Mouse (Mus musculus) megakaryocyte progenitor cell, adult 5-6 weeks (primary cell): Measurements from ENCODE around the gene Nlrp14. TPM values are rescaled to one million over a fixed set of nuclear protein-coding genes. Genes with fewer than 3 reads are reported as not detected.
"Not testable (repeated sequence)": the region's sequence is repeated elsewhere in the genome, so short reads cannot be mapped to it uniquely, and the experiment has no call there.

ENCODE experiments used
- ATAC-seq: replicated peaks from 2 replicates; pipeline ENCODE4 v1.8.0; 2016; ENCODE audit warnings: mild to moderate bottlenecking, moderate TSS enrichment, inconsistent platforms; ENCODE audit not compliant: poor library complexity
- total RNA-seq, 2 experiments: library from RNA; stranded (forward) in 1 of 2; stranded (reverse) in 1 of 2; fragments of 157-497, 149-512 nt in 1 of 2; fragments of 200-1000 nt in 1 of 2; gene quantifications; 2 replicates each; pipeline versions ENCODE4 v1.2.3 to v1.2.4; 2015 to 2017

Gene Nlrp14
- total RNA-seq (2015) (not detected in 2 replicates), total RNA-seq (2017) (not detected in 2 replicates)

DNA sequence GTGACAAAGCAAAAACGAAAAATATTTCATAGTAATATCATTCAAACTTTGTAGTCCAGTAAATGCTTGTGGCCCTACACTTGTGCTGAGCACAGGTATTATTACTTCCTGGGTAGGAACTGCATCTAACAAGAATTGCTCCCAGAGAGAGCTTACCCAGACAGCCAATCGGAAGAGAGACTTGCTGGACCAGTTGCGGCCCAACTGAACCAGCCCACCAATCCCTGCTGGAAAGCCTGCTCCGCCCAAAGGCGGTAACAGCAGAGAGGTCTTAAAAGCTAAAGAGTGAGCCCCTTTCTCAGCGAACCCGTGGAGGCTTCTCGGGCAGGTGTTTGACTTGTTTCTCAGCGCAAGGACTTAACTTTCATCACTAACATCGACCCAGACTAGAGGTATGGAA, at the start of gene Nlrp14:
TSS of gene Nlrp14 (plus strand) at position 301 of the 400 bp plus-strand sequence.
- no peak for ATAC-seq

DNA sequence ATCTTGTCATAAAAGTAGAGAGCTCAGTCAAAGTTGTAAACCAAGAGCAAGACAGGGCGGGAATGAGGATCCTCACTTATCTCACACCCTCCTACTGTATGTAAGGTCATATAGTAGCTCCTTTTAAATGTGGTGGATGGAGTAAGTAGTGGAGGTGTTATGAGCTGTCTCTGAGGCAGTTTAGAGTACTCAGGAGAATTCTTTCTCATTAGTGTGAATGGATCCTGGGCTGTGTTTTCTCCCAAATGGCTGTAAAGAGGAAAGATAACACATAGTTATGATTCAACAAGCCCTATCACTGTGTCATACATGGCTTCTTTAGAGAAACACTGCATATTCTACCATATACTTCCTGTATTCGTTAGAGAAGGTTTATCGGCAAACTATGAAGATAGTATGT, 35.8 kb upstream of the Nlrp14 start, which contains the start of gene Olfr715:
TSS of gene Olfr715 (minus strand) at position 101 of the 400 bp plus-strand sequence.
- not testable (repeated sequence) for ATAC-seq

DNA sequence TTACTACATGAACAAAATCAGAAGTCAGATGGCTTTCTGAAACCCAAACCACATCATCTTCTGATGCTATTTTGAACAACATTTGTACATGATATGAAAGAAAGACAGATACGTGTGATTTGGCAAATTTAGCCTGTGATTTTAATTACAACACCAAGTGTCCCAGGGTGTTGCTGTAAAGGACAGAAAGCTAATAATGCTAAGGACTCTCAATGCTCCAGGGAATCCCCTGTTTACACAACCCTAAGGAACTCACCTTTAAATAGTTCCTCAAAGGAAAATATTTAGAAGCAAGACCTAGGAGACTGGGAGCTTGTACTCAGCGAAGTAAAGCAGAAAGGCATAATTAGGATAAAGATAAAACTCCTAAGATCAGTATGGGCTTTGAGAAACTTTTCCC, 28.8 kb upstream of the Nlrp14 start, which contains the start of gene Olfr716:
TSS of gene Olfr716 (plus strand) at position 301 of the 400 bp plus-strand sequence.
- ATAC-seq, result not testable (repeated sequence)

DNA sequence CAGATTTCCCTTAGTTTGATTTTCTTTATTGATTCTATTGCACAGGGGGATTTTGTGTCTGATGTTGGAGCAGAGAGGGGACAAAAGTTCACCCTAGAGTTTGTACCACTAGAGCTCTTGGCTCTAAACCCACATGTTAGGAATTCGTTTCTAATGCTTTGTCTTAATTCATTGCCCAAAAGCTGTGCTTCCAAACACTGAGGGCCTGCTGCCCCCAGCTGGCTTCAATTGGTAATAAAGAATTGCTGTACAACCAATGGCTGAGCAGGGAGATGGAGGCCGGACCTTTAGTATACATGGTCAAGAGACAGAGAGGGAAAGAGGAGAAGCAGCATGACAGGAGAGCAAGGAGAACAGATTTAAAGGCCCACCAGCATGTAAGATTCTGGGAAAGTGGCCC, 13.6 kb downstream of the Nlrp14 start:
- ATAC-seq, result no peak

- ATAC-seq, result no peak
Measured at GRCm38 (mm10) chr7:107201817-107202216, 35.0 kb downstream of the Nlrp14 start.

DNA sequence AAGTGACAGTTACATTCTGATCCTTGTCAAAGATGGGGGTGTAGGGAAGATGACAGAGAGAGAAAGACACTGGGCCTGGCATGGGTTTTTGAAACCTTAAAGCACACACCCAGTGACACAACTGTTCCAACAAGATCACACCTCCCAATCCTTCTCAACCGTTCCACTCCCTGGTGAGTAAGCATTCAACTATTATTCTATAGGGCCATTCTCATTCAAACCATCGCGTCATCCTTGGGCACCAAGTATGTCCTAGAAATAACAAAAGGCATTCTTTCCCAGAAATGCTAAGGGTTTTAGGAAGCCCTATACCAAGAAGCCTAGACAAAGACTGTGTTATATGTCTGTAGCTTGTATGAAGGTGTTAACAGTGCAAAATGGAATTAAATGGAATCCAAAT, 41.1 kb downstream of the Nlrp14 start:
- no peak for ATAC-seq

- ATAC-seq, result no peak
Measured at GRCm38 (mm10) chr7:107209204-107209860, 42.5 kb downstream of the Nlrp14 start, which contains the start of gene Rbmxl2. Gene Rbmxl2 (plus strand): TSS chr7:107209445.

DNA sequence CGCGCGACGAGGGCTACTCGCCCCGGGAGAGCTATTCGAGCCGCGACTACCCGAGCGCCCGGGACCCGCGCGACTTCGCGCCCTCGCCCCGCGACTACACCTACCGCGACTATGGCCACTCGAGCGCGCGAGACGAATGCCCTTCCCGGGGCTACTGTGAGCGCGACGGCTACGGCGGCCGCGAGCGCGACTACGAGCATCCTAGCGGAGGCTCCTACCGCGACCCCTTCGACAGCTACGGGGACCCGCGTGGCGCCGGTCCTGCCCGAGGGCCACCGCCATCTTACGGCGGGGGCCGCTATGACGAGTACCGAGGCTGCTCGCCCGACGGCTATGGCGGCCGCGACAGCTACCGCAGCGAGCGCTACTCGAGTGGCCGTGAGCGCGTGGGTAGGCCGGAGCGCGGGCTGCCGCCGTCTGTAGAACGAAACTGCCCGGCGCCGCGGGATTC, 43.4 kb downstream of the Nlrp14 start:
- ATAC-seq, result 0 out of 2 replicates have a peak, but pooled peaks have one; percentile 26

DNA sequence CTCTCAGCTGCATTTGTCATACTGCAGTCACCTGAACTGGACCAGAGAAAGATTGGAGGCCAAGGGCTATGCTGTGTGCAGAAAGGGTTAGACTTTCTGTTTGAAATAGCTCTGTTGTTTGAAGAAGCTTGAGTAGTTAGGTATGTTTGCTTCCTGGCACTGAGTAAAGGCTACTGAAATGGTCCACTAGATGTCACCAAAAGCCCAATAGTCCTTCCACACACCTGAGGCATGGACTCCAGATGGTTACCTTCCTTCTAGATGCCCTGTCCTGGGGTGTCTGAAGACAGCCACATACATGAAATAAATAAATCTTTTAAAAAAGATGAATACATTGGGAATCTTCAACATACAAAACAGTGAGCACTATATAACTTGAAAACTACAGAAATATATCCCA, 48.9 kb downstream of the Nlrp14 start:
- 0 out of 2 replicates have a peak, but pooled peaks have one; percentile 42 for ATAC-seq

- ATAC-seq, result no peak
Measured at GRCm38 (mm10) chr7:107216845-107217244, 50.1 kb downstream of the Nlrp14 start.

GRCm38 (mm10) chr7:107236854-107237253, 70.1 kb downstream of the Nlrp14 start:
- ATAC-seq, result no peak

DNA sequence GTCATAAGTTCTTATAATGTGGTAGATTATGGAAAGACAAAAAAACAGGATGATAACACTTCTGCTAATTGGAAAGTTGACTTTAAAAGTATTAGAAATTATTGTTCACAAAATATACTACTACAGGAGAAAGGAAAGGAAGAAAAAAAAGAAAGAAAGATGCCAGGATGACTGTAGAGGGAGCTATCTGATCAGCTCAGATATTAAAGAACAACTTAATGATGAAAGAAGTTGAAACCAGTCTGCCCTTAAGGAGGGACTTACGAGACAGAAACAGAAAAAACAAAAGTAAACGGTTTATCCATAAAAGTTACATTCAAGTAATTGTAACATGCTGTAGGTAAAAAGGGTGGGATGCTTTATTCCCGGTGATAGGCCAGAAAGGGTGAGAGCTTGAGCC, 70.7 kb downstream of the Nlrp14 start:
- no peak for ATAC-seq

DNA sequence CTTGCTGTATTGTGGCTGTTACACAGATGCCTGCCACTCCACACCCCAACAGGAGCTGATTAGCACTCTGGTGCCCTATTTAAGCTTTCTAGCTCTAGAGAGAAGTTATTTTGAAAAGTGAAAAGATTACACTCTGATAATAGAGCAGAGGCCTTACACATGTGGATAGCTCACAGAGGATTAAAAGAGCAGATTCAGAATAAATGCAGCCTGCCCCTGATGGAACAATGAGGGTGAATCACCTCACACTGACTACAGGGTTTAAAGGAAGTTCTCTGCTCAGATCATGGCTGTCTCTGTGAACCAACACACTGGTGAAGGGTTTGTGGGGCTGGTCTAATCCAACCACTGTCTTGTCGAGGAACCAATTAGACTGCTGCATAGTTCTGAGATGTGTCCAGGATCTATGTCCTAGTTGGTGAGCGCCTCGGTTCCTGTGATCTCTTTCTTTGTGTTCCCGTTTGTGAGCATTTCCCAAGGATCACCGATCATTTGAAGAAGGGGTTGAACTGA, 74.6 kb downstream of the Nlrp14 start:
- no peak for ATAC-seq

Other genes with a start within 250 kb of the Nlrp14 start
- 0.02 TPM in 1 of 2 replicates, not detected in the other for gene Olfr709-ps1, start 234.8 kb upstream of the Nlrp14 start, total RNA-seq (2015)
- not detected in 2 replicates for gene Olfr709-ps1, start 234.8 kb upstream of the Nlrp14 start, total RNA-seq (2017)
- not detected in 2 replicates for gene Olfr710, start 218.7 kb upstream of the Nlrp14 start, total RNA-seq (2015)
- gene Olfr710, start 218.7 kb upstream of the Nlrp14 start, total RNA-seq (2017), result not detected in 2 replicates
- gene Olfr6, start 203.1 kb upstream of the Nlrp14 start, total RNA-seq (2015), result not detected in 2 replicates
- gene Olfr6, start 203.1 kb upstream of the Nlrp14 start, total RNA-seq (2017), result not detected in 2 replicates
- gene Olfr711, start 191.5 kb upstream of the Nlrp14 start, total RNA-seq (2015), result not detected in 2 replicates
- not detected in 2 replicates for gene Olfr711, start 191.5 kb upstream of the Nlrp14 start, total RNA-seq (2017)
- not detected in 2 replicates for gene Olfr2, start 160.9 kb upstream of the Nlrp14 start, total RNA-seq (2015)
- gene Olfr2, start 160.9 kb upstream of the Nlrp14 start, total RNA-seq (2017), result not detected in 2 replicates
- gene Olfr713, start 135.8 kb upstream of the Nlrp14 start, total RNA-seq (2015), result not detected in 2 replicates
- not detected in 2 replicates for gene Olfr713, start 135.8 kb upstream of the Nlrp14 start, total RNA-seq (2017)
- gene Olfr714, start 96.0 kb upstream of the Nlrp14 start, total RNA-seq (2015), result not detected in 2 replicates
- not detected in 2 replicates for gene Olfr714, start 96.0 kb upstream of the Nlrp14 start, total RNA-seq (2017)
- gene Olfr17, start 73.8 kb upstream of the Nlrp14 start, total RNA-seq (2015), result not detected in 2 replicates
- not detected in 2 replicates for gene Olfr17, start 73.8 kb upstream of the Nlrp14 start, total RNA-seq (2017)
- gene Olfr715b, start 56.6 kb upstream of the Nlrp14 start, total RNA-seq (2015), result not detected in 2 replicates
- not detected in 2 replicates for gene Olfr715b, start 56.6 kb upstream of the Nlrp14 start, total RNA-seq (2017)
- gene Olfr715, start 35.9 kb upstream of the Nlrp14 start, total RNA-seq (2015), result not detected in 2 replicates
- gene Olfr715, start 35.9 kb upstream of the Nlrp14 start, total RNA-seq (2017), result not detected in 2 replicates
- gene Olfr716, start 28.7 kb upstream of the Nlrp14 start, total RNA-seq (2015), result not detected in 2 replicates
- gene Olfr716, start 28.7 kb upstream of the Nlrp14 start, total RNA-seq (2017), result not detected in 2 replicates
- not detected in 2 replicates for gene Rbmxl2, start 42.5 kb downstream of the Nlrp14 start, total RNA-seq (2015)
- gene Rbmxl2, start 42.5 kb downstream of the Nlrp14 start, total RNA-seq (2017), result not detected in 2 replicates
- 0.05 TPM in 1 of 2 replicates, not detected in the other for gene Syt9, start 203.7 kb downstream of the Nlrp14 start, total RNA-seq (2015)
- gene Syt9, start 203.7 kb downstream of the Nlrp14 start, total RNA-seq (2017), result 0.07 TPM in 1 of 2 replicates, not detected in the other